ENCODE assay signal across 8 mouse cellular contexts in genomic region chr14:25594611-25595010, GRCm38 (mm10).
A peak's percentile ranks its signal among the peaks of the same experiment; 100 is the strongest.
DNase-seq lines count a peak whose midpoint lies in the region; ATAC-seq and TF ChIP-seq lines count a peak whose summit lies in the region.

No protein-coding gene starts in this region.

- H3K4me2 ChIP-seq in heart, embryonic 16.5 days (ENCODE audit: low read depth, low read length), result no peak overlapping the region
- H3K4me2 ChIP-seq in intestine, embryonic 15.5 days (replicated peaks), result no peak overlapping the region
- no peak overlapping the region for H3K4me2 ChIP-seq in midbrain, embryonic 13.5 days (replicated peaks)

- no peak for TF ChIP-seq CTCF in left cerebral cortex, adult 2 months (IDR thresholded peaks at IDR 0.05)

- peaks cover 9% of the 10 kb centered on the region for H3K36me3 ChIP-seq in heart, embryonic 16.5 days (ENCODE audit: control insufficient read depth, insufficient read depth)
- peaks cover 80% of the 10 kb centered on the region for H3K36me3 ChIP-seq in embryonic facial prominence, embryonic 10.5 days (replicated peaks)
- H3K36me3 ChIP-seq in intestine, embryonic 15.5 days, result peaks cover 6% of the 10 kb centered on the region; the same call in 1 of the 2 replicates
- H3K36me3 ChIP-seq in midbrain, embryonic 13.5 days, result peaks cover 55% of the 10 kb centered on the region

- ATAC-seq in heart, embryonic 16.5 days (replicated peaks; ENCODE audit: extremely low read depth, insufficient read depth, low FRiP score), result no peak
- ATAC-seq in intestine, embryonic 15.5 days, result no peak
- no peak for ATAC-seq in midbrain, embryonic 13.5 days

- WGBS in heart, embryonic 16.5 days, result 72% methylated on average over 4 of the region's 4 CpGs
- WGBS in embryonic facial prominence, embryonic 10.5 days, result 41% methylated on average over 4 of the region's 4 CpGs
- WGBS in intestine, embryonic 15.5 days, result 64% methylated on average over 4 of the region's 4 CpGs
- 58% methylated on average over 4 of the region's 4 CpGs for WGBS in midbrain, embryonic 13.5 days

- H3K9ac ChIP-seq in heart, embryonic 16.5 days (ENCODE audit: low read length), result no peak overlapping the region
- H3K9ac ChIP-seq in intestine, embryonic 15.5 days, result no peak overlapping the region
- H3K9ac ChIP-seq in midbrain, embryonic 13.5 days (replicated peaks), result no peak overlapping the region

- DNase-seq in heart, adult 9 months (ENCODE audit: low spot score in 2 of 2), result no peak
- DNase-seq in embryonic facial prominence, embryonic 10.5 days (ENCODE audit: low spot score), result no peak
- DNase-seq in spleen, postnatal 10 days (ENCODE audit: low spot score in 2 of 2), result no peak
- DNase-seq in left cerebral cortex, adult 2 months (ENCODE audit: extremely low spot score in 1 of 2, low spot score in 2 of 2), result no peak
- DNase-seq in heart, postnatal 10 days, result no peak

- H3K9me3 ChIP-seq in heart, embryonic 16.5 days (replicated peaks; ENCODE audit: control insufficient read depth, low read length), result no peaks in the 10 kb centered on the region
- H3K9me3 ChIP-seq in embryonic facial prominence, embryonic 10.5 days, result no peaks in the 10 kb centered on the region
- H3K9me3 ChIP-seq in intestine, embryonic 15.5 days, result no peaks in the 10 kb centered on the region
- H3K9me3 ChIP-seq in midbrain, embryonic 13.5 days, result no peaks in the 10 kb centered on the region

- no peak overlapping the region for H3K4me3 ChIP-seq in heart, embryonic 16.5 days (ENCODE audit: low read length)
- no peak overlapping the region for H3K4me3 ChIP-seq in embryonic facial prominence, embryonic 10.5 days
- H3K4me3 ChIP-seq in intestine, embryonic 15.5 days (replicated peaks), result no peak overlapping the region
- no peak overlapping the region for H3K4me3 ChIP-seq in midbrain, embryonic 13.5 days (replicated peaks)
- H3K4me3 ChIP-seq in left cerebral cortex, adult 2 months, result no peak overlapping the region

- peaks cover 16% of the 10 kb centered on the region for H3K4me1 ChIP-seq in heart, embryonic 16.5 days (ENCODE audit: control insufficient read depth, insufficient read depth, low read length)
- H3K4me1 ChIP-seq in embryonic facial prominence, embryonic 10.5 days, result peaks cover 57% of the 10 kb centered on the region
- H3K4me1 ChIP-seq in intestine, embryonic 15.5 days (replicated peaks), result peaks cover 26% of the 10 kb centered on the region
- H3K4me1 ChIP-seq in midbrain, embryonic 13.5 days (replicated peaks), result peaks cover 48% of the 10 kb centered on the region

- no peaks in the 10 kb centered on the region for H3K27me3 ChIP-seq in heart, embryonic 16.5 days (ENCODE audit: control insufficient read depth, insufficient read depth, low read length)
- no peaks in the 10 kb centered on the region for H3K27me3 ChIP-seq in embryonic facial prominence, embryonic 10.5 days (replicated peaks; ENCODE audit: low read depth, poor library complexity, severe bottlenecking)
- H3K27me3 ChIP-seq in intestine, embryonic 15.5 days (replicated peaks), result no peaks in the 10 kb centered on the region
- no peaks in the 10 kb centered on the region for H3K27me3 ChIP-seq in midbrain, embryonic 13.5 days

- H3K27ac ChIP-seq in heart, embryonic 16.5 days (ENCODE audit: low read length), result peak overlapping the region; percentile 41
- peak overlapping the region; percentile 69 for H3K27ac ChIP-seq in embryonic facial prominence, embryonic 10.5 days (replicated peaks)
- H3K27ac ChIP-seq in intestine, embryonic 15.5 days, result peak overlapping the region; percentile 22; the same call in 1 of the 2 replicates
- H3K27ac ChIP-seq in midbrain, embryonic 13.5 days, result peak overlapping the region; percentile 82
- no peak overlapping the region for H3K27ac ChIP-seq in left cerebral cortex, adult 2 months

- intact Hi-C loops in left cerebral cortex, adult 2 months (cut with DNase I), result no loop called here
- intact Hi-C loops in heart, postnatal 10 days (cut with DNase I), result no loop called here
